8 mouse cellular contexts compared by ENCODE assay signal in the genomic region with DNA sequence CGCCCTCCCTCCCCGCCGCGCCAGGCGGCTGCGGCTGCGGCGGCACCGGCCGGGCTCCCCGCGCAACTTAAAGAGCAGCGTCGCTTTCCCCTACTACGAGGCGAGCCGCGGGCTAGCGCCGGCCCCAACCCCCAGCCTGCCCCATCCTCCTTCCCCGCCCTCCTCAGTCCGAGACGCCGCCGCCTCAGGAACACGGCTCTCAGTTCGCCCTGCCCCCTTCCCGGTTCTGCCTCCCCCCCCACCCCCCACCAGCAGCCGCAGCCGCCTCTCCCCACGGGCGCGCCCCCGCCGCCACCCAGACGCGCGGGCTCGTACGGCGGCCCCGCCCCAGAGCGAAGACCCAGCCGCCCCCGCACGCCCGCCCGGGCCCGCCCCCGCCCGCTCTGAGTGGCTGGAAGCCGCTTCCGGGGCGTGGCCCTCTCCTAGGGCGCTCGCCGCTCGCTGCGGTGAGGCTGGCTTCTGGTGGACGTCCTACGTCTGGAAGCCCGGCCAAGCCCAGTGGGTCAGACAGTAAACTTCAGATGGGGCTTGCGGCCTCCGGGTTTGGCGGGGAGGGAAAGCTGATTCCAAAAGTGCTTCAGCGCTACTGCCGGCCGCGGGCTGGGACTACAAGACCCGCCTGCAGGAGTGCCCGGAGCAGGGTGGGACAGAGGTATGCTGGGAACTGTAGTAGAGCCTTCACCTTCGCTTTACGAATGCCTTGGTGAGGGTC. TPM values are rescaled to one million over a fixed set of nuclear protein-coding genes. Genes with fewer than 3 reads are reported as not detected.
A peak's percentile ranks its signal among the peaks of the same experiment; 100 is the strongest.
DNase-seq lines count a peak whose midpoint lies in the region; ATAC-seq and TF ChIP-seq lines count a peak whose summit lies in the region.

A gene (minus strand): TSS at position 92 of the 712 bp plus-strand sequence.

- peak within 1 kb of the TSS; percentile 95 for H3K4me3 ChIP-seq in embryonic facial prominence, embryonic 13.5 days
- peak within 1 kb of the TSS; percentile 83 for H3K4me3 ChIP-seq in heart, adult 2 months
- peak within 1 kb of the TSS; percentile 95 for H3K4me3 ChIP-seq in limb, embryonic 13.5 days
- peak within 1 kb of the TSS; percentile 100 for H3K4me3 ChIP-seq in midbrain, embryonic 16.5 days (ENCODE audit: low read depth, low read length)

- peak within 1 kb of the TSS; percentile 66 for H3K4me2 ChIP-seq in embryonic facial prominence, embryonic 13.5 days
- peak within 1 kb of the TSS; percentile 72 for H3K4me2 ChIP-seq in limb, embryonic 13.5 days (replicated peaks)
- H3K4me2 ChIP-seq in midbrain, embryonic 16.5 days (ENCODE audit: low read length): peak within 1 kb of the TSS; percentile 91

- peaks cover 10% of the 10 kb centered on the region for H3K4me1 ChIP-seq in embryonic facial prominence, embryonic 13.5 days
- peaks cover 8% of the 10 kb centered on the region for H3K4me1 ChIP-seq in heart, adult 2 months (ENCODE audit: control insufficient read depth, insufficient read depth, low read length)
- peaks cover 10% of the 10 kb centered on the region for H3K4me1 ChIP-seq in limb, embryonic 13.5 days
- peaks cover 21% of the 10 kb centered on the region for H3K4me1 ChIP-seq in midbrain, embryonic 16.5 days (ENCODE audit: control insufficient read depth, insufficient read depth, low read length)

- WGBS in embryonic facial prominence, embryonic 13.5 days: under 1% methylated on average over 55 of the region's 73 CpGs
- WGBS in heart, adult 2 months: under 1% methylated on average over 68 of the region's 73 CpGs
- under 1% methylated on average over 50 of the region's 73 CpGs for WGBS in limb, embryonic 13.5 days
- 1% methylated on average over 57 of the region's 73 CpGs for WGBS in midbrain, embryonic 16.5 days

- H3K79me2 ChIP-seq in heart, adult 2 months (replicated peaks; ENCODE audit: control insufficient read depth, insufficient read depth, low read length): no peaks in the 10 kb centered on the region; the same call in 1 of the 2 replicates

- TF ChIP-seq CTCF in heart, adult 2 months (IDR thresholded peaks at IDR 0.05): peak; percentile 74

- no peaks in the 10 kb centered on the region for H3K27me3 ChIP-seq in embryonic facial prominence, embryonic 13.5 days
- no peaks in the 10 kb centered on the region for H3K27me3 ChIP-seq in heart, adult 2 months (ENCODE audit: control insufficient read depth, insufficient read depth, low read length)
- no peaks in the 10 kb centered on the region for H3K27me3 ChIP-seq in limb, embryonic 13.5 days
- H3K27me3 ChIP-seq in midbrain, embryonic 16.5 days (ENCODE audit: control insufficient read depth, insufficient read depth, low read depth, low read length): no peaks in the 10 kb centered on the region

- peak; percentile 82 for TF ChIP-seq POLR2A in heart, adult 2 months (IDR thresholded peaks at IDR 0.05; ENCODE audit: insufficient read depth, low read depth, low read length)

- peak within 1 kb of the TSS; percentile 98 for H3K27ac ChIP-seq in embryonic facial prominence, embryonic 13.5 days
- H3K27ac ChIP-seq in heart, adult 2 months: peak within 1 kb of the TSS; percentile 92
- H3K27ac ChIP-seq in limb, embryonic 13.5 days: peak within 1 kb of the TSS; percentile 98
- H3K27ac ChIP-seq in midbrain, embryonic 16.5 days (ENCODE audit: low read length): peak within 1 kb of the TSS; percentile 99

- no peaks in the 10 kb centered on the region for H3K9me3 ChIP-seq in embryonic facial prominence, embryonic 13.5 days
- no peaks in the 10 kb centered on the region for H3K9me3 ChIP-seq in limb, embryonic 13.5 days
- no peaks in the 10 kb centered on the region for H3K9me3 ChIP-seq in midbrain, embryonic 16.5 days (replicated peaks; ENCODE audit: control insufficient read depth, low read length, poor library complexity, severe bottlenecking)

- intact Hi-C loops in heart, adult 2 months (cut with DNase I): loop anchor here (2.0 to 10.0 kb wide), 4 partner anchors 89 to 369 kb away; a partner anchor contains a TSS

- H3K36me3 ChIP-seq in embryonic facial prominence, embryonic 13.5 days: no peaks in the 10 kb centered on the region
- peaks cover 14% of the 10 kb centered on the region for H3K36me3 ChIP-seq in heart, adult 2 months (ENCODE audit: control insufficient read depth, insufficient read depth, low read length)
- no peaks in the 10 kb centered on the region for H3K36me3 ChIP-seq in limb, embryonic 13.5 days
- H3K36me3 ChIP-seq in midbrain, embryonic 16.5 days (ENCODE audit: control insufficient read depth, insufficient read depth, low read length): no peaks in the 10 kb centered on the region

- H3K9ac ChIP-seq in embryonic facial prominence, embryonic 13.5 days: peak within 1 kb of the TSS; percentile 95
- H3K9ac ChIP-seq in heart, adult 2 months (ENCODE audit: low read depth, low read length): peak within 1 kb of the TSS; percentile 99
- peak within 1 kb of the TSS; percentile 97 for H3K9ac ChIP-seq in limb, embryonic 13.5 days
- peak within 1 kb of the TSS; percentile 97 for H3K9ac ChIP-seq in midbrain, embryonic 16.5 days (ENCODE audit: low read depth, low read length)

- peak; percentile 95 for DNase-seq in 3134 (ENCODE audit: extremely low read depth, insufficient read length, low spot score)
- DNase-seq in adrenal gland, postnatal 36 days: peak; percentile 98 to 99
- DNase-seq in heart, adult 2 months: peak; percentile 97 to 99
- DNase-seq in kidney, adult 8-10 months: peak; percentile 95 to 97
- DNase-seq in spleen, postnatal 10 days (ENCODE audit: low spot score in 2 of 2): peak; percentile 93 to 96

- peak; percentile 79 for TF ChIP-seq EP300 in heart, adult 2 months (IDR thresholded peaks at IDR 0.05; ENCODE audit: insufficient read depth, low read depth, low read length)

- peak; percentile 96 for ATAC-seq in embryonic facial prominence, embryonic 13.5 days (ENCODE audit: insufficient number of reproducible peaks, insufficient read depth, low FRiP score, low TSS enrichment, low read depth)
- ATAC-seq in limb, embryonic 13.5 days (ENCODE audit: low FRiP score, low read depth): peak; percentile 97
- peak; percentile 95 for ATAC-seq in midbrain, embryonic 16.5 days

RNA-seq across cellular contexts. Expression of the gene that starts here (rescaled TPM):
- 10 to 100 TPM; 59.6 to 66.4 TPM for total RNA-seq in adrenal gland, postnatal 36 days (2021)
- 24.0 and 27.5 TPM in 2 replicates for polyA plus RNA-seq in embryonic facial prominence, embryonic 13.5 days (2015; fragmentation: Nextera tagmentation; extraction: Ambion mirVana)
- 10 to 100 TPM; 28.8 to 29.0 TPM for total RNA-seq in heart, adult 2 months (2021)
- polyA plus RNA-seq in heart, adult 2 months (2012; rRNA removed): 24.8 and 35.3 TPM in 2 replicates
- 23.6 and 25.6 TPM in 2 replicates for polyA plus RNA-seq in limb, embryonic 13.5 days (2015; fragmentation: Nextera tagmentation; extraction: Ambion mirVana)
- 22.5 and 23.5 TPM in 2 replicates for polyA plus RNA-seq in midbrain, embryonic 16.5 days (2015; fragmentation: Nextera tagmentation; extraction: Ambion mirVana)

Comparison
In these comparisons a context has a peak if more than half of its experiments do, and no peak if none do; other contexts are left out.
1. Peak in every context shown above with its lines: DNase-seq, ATAC-seq, H3K4me3 ChIP-seq and H3K27ac ChIP-seq.